Mouse (Mus musculus) adrenal gland, postnatal 4 days (tissue): Measurements from ENCODE around the gene Nck2. TPM values are rescaled to one million over a fixed set of nuclear protein-coding genes. Genes with fewer than 3 reads are reported as not detected.

Experiments
- DNase-seq, 2 experiments: peaks; one replicate each; pipeline ENCODE4 v3.0.0; 2021 to 2022; ENCODE audit warnings: low spot score in 2 of 2, mixed read lengths in 2 of 2
- total RNA-seq, 2 experiments: library from RNA; stranded (reverse); gene quantifications; 2 replicates each; pipeline ENCODE4 v1.2.3; 2021

The Nck2 gene
- total RNA-seq, 2 experiments from 2014 or later: 38.6 to 46.3 TPM

GRCm38 (mm10) chr1:43429924-43430876, 14.2 kb upstream of the Nck2 start:
- DNase-seq: no peak

DNA sequence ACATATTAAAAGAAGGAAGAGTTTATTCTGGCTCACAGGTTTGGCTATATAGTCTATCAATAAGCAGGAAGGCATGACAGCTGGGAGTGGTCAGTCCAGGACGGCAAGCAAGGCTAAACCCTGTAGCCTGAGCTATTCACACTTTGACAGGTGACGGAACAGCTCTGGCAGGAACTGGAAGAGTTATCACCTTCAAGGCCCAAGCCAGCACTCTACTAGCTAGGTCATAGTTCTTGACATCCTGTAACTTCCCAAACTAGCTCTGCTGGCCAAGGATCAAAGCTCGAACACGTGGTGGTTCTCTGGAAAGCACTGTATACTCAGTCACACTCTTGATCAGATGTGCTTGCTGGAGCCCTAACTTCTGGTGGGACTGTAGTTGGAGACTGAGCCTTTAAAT, 10.5 kb upstream of the Nck2 start:
- no peak for DNase-seq

- no peak for DNase-seq
These were observed 7.8 kb upstream of the Nck2 start for GRCm38 (mm10) chr1:43436554-43436953.

DNA sequence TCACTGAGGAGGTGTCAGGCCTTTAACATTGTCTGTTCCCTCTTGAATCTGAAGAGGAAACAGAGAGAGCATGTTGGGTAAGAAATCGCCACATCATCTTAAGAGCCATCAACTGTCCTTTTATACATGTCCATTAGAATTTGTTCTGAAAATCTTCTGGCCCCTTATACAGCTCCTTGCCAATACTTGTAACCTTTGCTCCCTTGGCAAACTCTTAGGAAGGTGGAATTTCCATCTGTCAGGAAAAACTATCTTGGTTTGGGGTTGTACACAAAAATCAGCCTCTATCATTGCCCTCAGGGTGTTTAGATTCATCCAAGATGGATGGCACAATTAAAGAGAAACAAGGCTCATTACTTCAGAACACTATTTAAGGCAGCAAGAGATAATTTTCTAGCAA, 5.1 kb upstream of the Nck2 start:
- DNase-seq: no peak

DNA sequence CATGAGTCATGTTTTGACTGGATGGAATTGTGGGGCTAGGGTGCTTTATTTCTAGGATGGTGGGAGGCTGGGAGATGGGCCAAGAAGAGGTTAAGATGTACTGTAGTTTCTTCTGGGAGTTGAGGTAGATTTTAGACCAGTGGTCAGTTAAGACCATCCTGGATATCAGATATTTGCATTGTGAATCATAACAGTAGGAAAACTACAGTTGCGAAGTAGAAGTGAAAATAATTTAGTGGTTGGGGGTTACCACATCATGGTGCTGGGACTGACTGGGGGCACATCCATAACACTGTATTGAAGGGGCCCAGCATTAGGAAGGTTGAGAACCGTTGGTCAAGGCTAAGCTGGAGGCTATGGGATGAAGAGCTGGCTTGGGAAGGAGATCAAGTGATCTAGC, 1.8 kb upstream of the Nck2 start:
- no peak for DNase-seq

DNA sequence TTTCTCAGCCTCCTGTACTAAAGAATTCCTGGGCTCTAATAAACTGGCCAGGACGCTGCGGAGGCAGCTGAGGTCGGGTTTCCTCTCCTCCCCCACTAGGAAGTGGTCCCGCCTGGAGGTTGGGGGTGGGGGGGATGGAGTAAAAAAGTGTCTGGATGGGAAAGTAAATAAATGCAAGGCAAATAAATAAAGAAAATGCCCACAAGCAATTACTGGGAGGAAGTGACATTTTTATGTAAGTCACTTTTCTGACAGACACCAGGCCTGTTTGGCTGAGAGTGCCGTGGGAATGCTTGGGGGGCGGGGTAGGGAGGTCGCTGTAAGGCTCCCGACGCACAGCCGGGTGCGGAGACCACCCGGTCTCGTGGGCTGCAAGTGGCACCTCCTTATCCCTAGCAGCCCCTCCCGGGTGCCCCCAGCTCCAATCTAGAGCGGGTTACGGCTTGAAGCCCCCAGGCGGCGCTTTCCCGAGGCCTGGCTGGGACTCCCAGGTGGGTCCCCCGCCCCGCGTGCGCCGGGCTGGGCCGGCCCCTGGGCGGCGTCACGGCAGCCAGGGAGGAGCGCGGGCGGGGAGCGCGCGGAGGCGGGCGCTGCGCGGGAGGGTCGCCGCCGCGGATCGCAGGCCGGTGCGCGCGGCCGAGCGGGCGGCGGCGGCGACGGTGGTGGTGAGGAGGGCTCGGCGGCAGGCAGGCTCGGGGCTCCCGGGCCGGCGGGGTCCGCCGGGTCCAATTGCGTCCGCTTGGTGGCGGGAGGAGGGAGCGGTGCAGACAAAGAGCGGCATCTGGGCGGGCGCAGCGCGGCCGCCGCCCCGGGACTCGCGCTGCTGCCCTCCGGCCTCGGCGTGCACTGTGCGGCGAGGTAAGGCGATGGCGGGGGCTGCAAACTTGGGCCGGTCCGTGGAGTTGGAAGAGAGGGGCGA, 1.1 kb downstream of the Nck2 start:
- peak; percentile 63 to 68 for DNase-seq

GRCm38 (mm10) chr1:43446089-43446533, 1.7 kb downstream of the Nck2 start:
- peak; percentile 32 to 56 for DNase-seq

DNA sequence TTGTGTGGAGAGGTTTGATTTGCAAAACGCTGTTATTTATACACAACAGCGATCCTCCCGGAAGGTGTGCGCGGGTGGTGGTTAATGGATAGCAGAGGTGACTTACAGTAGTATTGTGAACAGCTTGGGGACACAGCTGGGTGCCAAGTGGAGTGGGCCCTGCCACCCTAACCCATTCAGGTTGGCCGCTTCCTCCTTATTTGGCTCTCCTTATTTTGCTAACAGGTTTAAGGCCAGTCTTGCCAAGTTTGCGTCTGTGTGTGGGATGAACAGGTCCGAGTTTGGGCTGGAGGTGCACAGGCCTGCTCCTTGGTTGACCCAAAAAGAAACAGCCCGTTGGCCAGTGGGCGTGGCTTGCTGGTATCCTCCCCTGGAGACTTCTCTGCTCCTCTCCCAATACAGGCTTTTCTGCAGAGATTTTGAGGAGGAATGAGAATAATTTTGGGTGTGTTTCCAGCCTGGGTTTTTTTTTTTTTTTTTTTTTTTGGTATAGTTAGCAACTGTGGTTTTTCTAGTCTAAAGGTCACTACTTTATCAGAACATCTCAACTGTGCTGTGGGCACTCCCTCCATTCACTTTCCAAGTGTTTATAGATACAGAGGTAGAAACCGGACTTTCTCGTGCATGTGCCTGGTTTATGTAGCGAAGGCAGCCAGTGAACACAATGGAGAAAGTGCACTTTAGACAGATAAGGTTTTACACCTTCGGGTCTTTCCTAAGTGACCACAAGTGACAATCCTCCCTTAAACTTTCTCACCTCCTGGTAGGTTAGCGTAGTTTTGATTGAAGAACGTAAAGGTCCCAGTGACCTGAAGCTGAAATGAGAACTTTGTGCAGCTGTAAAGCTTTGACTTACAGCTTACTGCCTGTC, 2.6 kb downstream of the Nck2 start:
- DNase-seq: peak in 1 of 2 experiments; percentile 30

- DNase-seq: no peak
These were observed 3.4 kb downstream of the Nck2 start for GRCm38 (mm10) chr1:43447602-43448287.

DNA sequence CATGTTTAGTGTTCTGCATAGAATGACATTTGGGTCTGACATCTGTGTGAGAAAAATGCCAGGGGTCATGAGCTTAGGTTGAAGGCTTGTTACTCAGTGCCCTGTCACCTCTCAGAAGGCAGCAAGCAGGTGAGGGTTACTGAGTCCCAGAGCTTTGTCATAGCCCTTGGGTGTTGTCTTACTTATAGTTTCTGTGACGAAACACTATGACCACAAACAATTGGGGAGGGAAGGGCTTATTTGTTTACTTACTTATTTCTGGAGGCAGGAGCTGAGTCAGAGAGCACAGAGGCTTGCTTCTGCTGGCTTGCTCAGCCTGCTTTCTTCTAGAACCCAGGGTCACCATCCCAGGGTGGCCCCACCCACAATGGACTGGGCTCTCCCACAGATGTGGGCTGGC, 6.4 kb downstream of the Nck2 start:
- no peak for DNase-seq

DNA sequence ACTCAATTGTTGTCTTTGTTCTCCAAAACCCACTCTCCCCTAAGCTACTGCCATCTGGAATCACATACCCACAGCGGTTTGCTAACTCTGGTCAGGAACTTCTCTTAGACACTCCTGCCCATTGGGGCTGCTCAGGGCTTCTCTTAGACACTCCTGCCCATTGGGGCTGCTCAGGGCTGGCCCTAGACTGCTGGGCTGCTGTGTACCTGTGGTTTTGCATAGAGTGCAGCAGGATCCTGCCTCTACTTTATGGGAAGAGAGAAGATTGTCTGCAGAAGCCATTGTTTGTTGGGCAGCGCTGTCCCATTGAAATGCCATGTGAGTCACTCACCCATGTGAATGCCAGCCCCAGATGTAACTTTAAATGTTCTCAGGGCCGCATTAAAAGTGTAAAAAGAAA, 9.3 kb downstream of the Nck2 start:
- no peak for DNase-seq

- DNase-seq: no peak
These were observed 10.4 kb downstream of the Nck2 start for GRCm38 (mm10) chr1:43454741-43455140.

DNA sequence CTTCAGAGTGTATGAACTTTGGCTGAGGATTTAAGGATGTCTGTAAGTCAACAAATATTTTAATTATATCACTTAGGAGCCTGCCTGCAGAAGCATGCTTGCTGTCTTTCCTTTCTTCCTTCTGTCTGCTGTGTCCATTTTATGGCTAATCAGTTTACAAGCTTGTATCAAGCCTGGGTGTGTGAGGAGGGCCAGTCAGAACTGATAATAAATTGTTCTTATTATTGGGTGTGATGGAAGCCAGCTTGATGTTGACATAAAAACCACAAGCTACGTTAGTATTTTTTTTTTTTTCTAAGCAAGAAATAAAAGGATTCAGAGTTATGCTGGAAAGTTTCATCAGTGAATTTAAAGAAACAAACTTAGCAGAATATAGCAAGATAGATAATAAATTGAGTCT, 10.8 kb downstream of the Nck2 start:
- DNase-seq: no peak

GRCm38 (mm10) chr1:43457012-43457766, 12.8 kb downstream of the Nck2 start:
- no peak for DNase-seq

- no peak for DNase-seq
These were observed 16.1 kb downstream of the Nck2 start for GRCm38 (mm10) chr1:43460468-43460867.

- DNase-seq: no peak
These were observed 18.3 kb downstream of the Nck2 start for GRCm38 (mm10) chr1:43462666-43463065.

GRCm38 (mm10) chr1:43463941-43464682, 19.7 kb downstream of the Nck2 start:
- DNase-seq: no peak

GRCm38 (mm10) chr1:43464976-43465375, 20.6 kb downstream of the Nck2 start:
- DNase-seq: no peak
